Mouse (Mus musculus): Measurements from ENCODE around the gene Entpd5.

The Entpd5 gene

GRCm38 (mm10) chr12:84336963-84337625 is 71.7 kb downstream of the Entpd5 start:
- no peak for DNase-seq (ENCODE audit: low spot score)

- DNase-seq (ENCODE audit: low spot score) = no peak
Measured at GRCm38 (mm10) chr12:84327111-84327512, 81.7 kb downstream of the Entpd5 start.

Data from yolk sac, embryonic 10.5 days (tissue).